Mouse (Mus musculus): ENCODE results near the gene Qdpr.

DNA sequence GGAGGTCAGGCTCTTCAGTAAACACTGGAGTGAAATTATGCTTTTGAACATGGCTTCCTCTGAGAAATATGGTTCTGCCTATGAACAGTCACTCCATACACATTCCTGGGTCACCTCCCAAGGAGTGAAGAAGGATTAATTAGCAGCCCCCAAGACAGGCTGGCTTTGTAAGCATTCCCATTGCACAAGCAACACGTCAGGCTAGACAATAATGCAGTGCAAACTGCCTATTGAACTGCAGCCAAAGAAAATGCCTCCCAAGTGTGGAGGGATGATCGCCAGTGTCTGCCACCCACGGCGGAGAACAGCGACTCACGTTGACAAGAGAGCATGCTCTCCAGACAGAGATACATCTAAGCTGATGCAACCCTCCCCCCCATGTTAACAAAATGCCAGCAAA is 26.3 kb upstream of the Qdpr start:
- no peak for TF ChIP-seq CTCF (IDR thresholded peaks at IDR 0.05; ENCODE audit: extremely low read depth, insufficient read length, insufficient replicate concordance, low read depth, low read length)
- TF ChIP-seq POLR2A (IDR thresholded peaks at IDR 0.05; ENCODE audit: low read depth, low read length) = no peak
